ENCODE assay signal across 9 mouse cellular contexts in genomic region chr1:184728561-184729115, GRCm38 (mm10). TPM values are rescaled to one million over a fixed set of nuclear protein-coding genes. Genes with fewer than 3 reads are reported as not detected.
DNase-seq lines count a peak whose midpoint lies in the region; ATAC-seq and TF ChIP-seq lines count a peak whose summit lies in the region.
"Had no signal": no experiment of that assay in that cellular context is flagged by ENCODE, and none has a peak within 500 bp of the region (broad histone marks: within the 10 kb centered on the region; RNA-seq: fewer than 3 reads in every experiment).

No protein-coding gene starts in this region.

- no peak for ATAC-seq in intestine, embryonic 16.5 days
- no peak for ATAC-seq in forebrain, embryonic 15.5 days (replicated peaks)
- ATAC-seq: hindbrain, postnatal 0 days had no signal

- H3K27ac ChIP-seq in bone marrow, adult 2 months (ENCODE audit: control insufficient read depth, insufficient read depth, low read depth, low read length, poor library complexity) = no peak overlapping the region
- H3K27ac ChIP-seq in intestine, embryonic 16.5 days (ENCODE audit: low read length) = peak overlapping the region; percentile 60; the same call in 1 of the 2 replicates
- no peak overlapping the region for H3K27ac ChIP-seq in forebrain, embryonic 15.5 days (replicated peaks)
- H3K27ac ChIP-seq: hindbrain, postnatal 0 days had no signal

- H3K4me1 ChIP-seq in bone marrow, adult 2 months (ENCODE audit: control insufficient read depth, insufficient read depth, low read length) = peaks cover 1% of the 10 kb centered on the region; the same call in 1 of the 2 replicates
- H3K4me1 ChIP-seq in intestine, embryonic 16.5 days (ENCODE audit: control insufficient read depth, insufficient read depth, low read length) = peaks cover 22% of the 10 kb centered on the region
- H3K4me1 ChIP-seq in forebrain, embryonic 15.5 days = peaks cover 30% of the 10 kb centered on the region

- peak overlapping the region; percentile 54 for H3K4me2 ChIP-seq in intestine, embryonic 16.5 days (ENCODE audit: low read depth, low read length)
- H3K4me2 ChIP-seq in forebrain, embryonic 15.5 days (replicated peaks) = no peak overlapping the region

- H3K9me3 ChIP-seq in intestine, embryonic 16.5 days (ENCODE audit: control insufficient read depth, low read length) = no peaks in the 10 kb centered on the region
- no peaks in the 10 kb centered on the region for H3K9me3 ChIP-seq in forebrain, embryonic 15.5 days

- no peaks in the 10 kb centered on the region for H3K36me3 ChIP-seq in intestine, embryonic 16.5 days (ENCODE audit: control insufficient read depth, insufficient read depth, low read length)
- no peaks in the 10 kb centered on the region for H3K36me3 ChIP-seq in forebrain, embryonic 15.5 days

- peaks cover 27% of the 10 kb centered on the region for H3K27me3 ChIP-seq in intestine, embryonic 16.5 days (replicated peaks; ENCODE audit: control insufficient read depth, insufficient read depth, low read length)
- H3K27me3 ChIP-seq in forebrain, embryonic 15.5 days = peaks cover 80% of the 10 kb centered on the region

- H3K9ac ChIP-seq in intestine, embryonic 16.5 days (ENCODE audit: low read depth, low read length) = peak overlapping the region; percentile 94
- H3K9ac ChIP-seq in forebrain, embryonic 15.5 days (replicated peaks) = no peak overlapping the region

- TF ChIP-seq CTCF in bone marrow, adult 2 months (IDR thresholded peaks at IDR 0.05; ENCODE audit: control insufficient read depth, insufficient read depth, low read length) = no peak

- no peak for TF ChIP-seq POLR2A in bone marrow, adult 2 months (IDR thresholded peaks at IDR 0.05; ENCODE audit: borderline replicate concordance, control insufficient read depth, low read depth, low read length)

- WGBS in bone marrow, adult 2 months = 27% methylated on average over 6 of the region's 6 CpGs
- WGBS in intestine, embryonic 16.5 days = 7% methylated on average over 6 of the region's 6 CpGs
- 4% methylated on average over 6 of the region's 6 CpGs for WGBS in forebrain, embryonic 15.5 days

- peak; percentile 22 for DNase-seq in gastrocnemius, postnatal 25 days
- DNase-seq in gastrocnemius, adult 18-20 months (ENCODE audit: low spot score) = no peak
- DNase-seq in lung, postnatal 25 days (ENCODE audit: low spot score) = peak; percentile 30
- no peak for DNase-seq in cerebellum, postnatal 36 days
- DNase-seq in kidney, postnatal 10 days = no peak

- peak overlapping the region; percentile 56 for H3K4me3 ChIP-seq in bone marrow, adult 2 months (replicated peaks; ENCODE audit: control insufficient read depth, low read depth, low read length)
- H3K4me3 ChIP-seq in intestine, embryonic 16.5 days (ENCODE audit: low read length) = peak overlapping the region; percentile 73
- no peak overlapping the region for H3K4me3 ChIP-seq in forebrain, embryonic 15.5 days

RNA-seq across cellular contexts. Expression of gene Hlx, which starts 3.8 kb away (rescaled TPM):
- total RNA-seq in gastrocnemius, postnatal 25 days (2021) = 10 to 100 TPM in 1 of 2 experiments, 1 to 10 TPM in 1; 5.9 to 10.0 TPM
- total RNA-seq in gastrocnemius, adult 18-20 months (2021) = 1 to 10 TPM; 3.2 to 6.8 TPM
- 14.0 and 29.3 TPM in 2 replicates for polyA plus RNA-seq in bone marrow, adult 2 months (2011; ENCODE audit: insufficient read depth, insufficient read length, low replicate concordance, missing spikeins)
- polyA plus RNA-seq in intestine, embryonic 16.5 days (2015; fragmentation: Nextera tagmentation; extraction: Ambion mirVana) = 30.0 and 33.8 TPM in 2 replicates
- 1.1 and 1.5 TPM in 2 replicates for polyA plus RNA-seq in forebrain, embryonic 15.5 days (2015; fragmentation: Nextera tagmentation; extraction: Ambion mirVana)

Comparison
In these comparisons a context has a peak if more than half of its experiments do, and no peak if none do; other contexts are left out.
1. DNase-seq: peak in gastrocnemius, postnatal 25 days (single experiment) and lung, postnatal 25 days (single experiment); none in gastrocnemius, adult 18-20 months (single experiment), cerebellum, postnatal 36 days (0 of 2) and kidney, postnatal 10 days (single experiment).